Mouse (Mus musculus) spleen, embryonic (tissue): ENCODE results near the gene Smoc1.

Experiments used
- CTCF ChIA-PET: fragments of 350-600 bp; sonication (Branson Sonifier 250); formaldehyde crosslinking; loops from one replicate; lab custom pipeline; 2022; lab: Charles Lee

Smoc1 gene

DNA sequence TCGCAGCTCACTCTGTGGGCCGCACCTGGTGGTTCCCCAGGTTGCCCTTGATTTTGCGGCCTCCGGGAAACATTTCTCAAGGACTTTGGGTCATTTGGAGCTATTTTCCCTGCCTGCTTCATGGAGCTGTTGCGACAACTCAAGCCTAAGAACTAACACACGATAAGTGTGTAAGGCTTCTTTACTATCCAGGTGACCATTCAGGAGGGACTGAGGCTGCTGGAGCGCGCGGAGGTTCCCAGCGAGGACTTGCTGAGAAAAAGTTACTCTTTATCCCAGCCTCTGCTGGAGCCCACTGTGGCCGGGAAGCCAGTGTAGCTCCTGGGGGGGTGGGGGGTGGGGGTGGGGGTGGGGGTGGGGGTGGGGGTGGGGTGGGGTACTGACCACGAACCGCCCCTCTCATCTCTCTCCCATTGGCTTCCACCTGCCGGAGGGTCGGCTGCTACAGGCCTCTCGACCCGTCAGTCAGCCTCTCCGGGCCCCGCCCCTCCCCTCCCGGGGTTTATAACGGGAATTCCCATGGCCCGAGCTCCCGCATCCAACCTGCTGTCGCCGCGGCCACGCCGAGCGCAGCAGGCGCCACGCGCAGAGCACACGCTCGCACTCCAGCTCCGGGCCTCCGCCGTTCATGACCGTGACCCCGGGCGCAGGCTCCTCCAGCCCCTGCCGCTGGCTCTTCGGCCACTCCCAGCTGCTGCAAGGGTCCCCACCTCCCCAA, at the start of gene Smoc1:
Gene Smoc1, plus strand, starts transcription at position 532 of the 718 bp plus-strand sequence.
- CTCF ChIA-PET: no interaction called here

DNA sequence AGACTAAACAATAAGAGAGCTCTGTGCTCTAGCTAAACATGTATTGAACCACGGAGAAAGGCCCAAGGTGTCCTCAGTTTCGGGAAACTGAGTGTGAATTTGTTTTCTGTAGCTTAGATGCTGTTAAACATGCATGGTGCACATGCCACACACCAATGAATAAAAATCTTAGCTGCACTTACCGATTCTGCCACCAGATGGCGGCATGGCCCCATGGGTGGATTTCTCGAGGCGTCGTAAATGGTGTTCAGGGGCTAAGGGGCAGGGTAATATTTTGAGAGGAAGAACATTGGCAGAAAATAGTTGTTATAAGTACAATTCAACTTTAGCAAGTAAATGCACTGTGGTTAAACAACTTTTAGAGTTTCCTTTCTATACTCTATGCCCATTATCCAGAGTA, 44.3 kb upstream of the Smoc1 start:
- CTCF ChIA-PET: interaction anchor here (1.6 kb wide), 1 partner anchor 200 kb away, joined by 5 read pairs; no protein-coding TSS in a partner anchor

- CTCF ChIA-PET: no interaction called here
Measured at GRCm38 (mm10) chr12:80983695-80984094, 42.9 kb upstream of the Smoc1 start.

DNA sequence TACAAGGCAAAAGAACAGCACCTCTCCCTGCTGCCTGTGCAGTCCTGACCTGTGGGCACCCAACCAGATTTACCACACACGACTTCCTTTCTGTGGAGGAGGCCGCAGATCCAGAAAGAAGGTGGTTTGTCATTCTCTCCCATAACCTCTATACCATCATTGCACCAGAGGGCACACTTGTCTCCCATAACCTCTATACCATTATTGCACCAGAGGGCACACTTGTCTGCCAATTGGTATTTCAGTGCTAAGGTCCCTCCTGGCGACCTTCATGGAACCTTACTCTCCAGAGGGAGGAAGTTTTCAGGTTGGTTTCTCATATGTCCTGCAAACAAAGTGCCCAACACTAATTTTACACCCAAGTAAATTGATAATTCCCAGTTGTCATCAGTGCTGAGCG, 40.0 kb upstream of the Smoc1 start:
- CTCF ChIA-PET: no interaction called here

DNA sequence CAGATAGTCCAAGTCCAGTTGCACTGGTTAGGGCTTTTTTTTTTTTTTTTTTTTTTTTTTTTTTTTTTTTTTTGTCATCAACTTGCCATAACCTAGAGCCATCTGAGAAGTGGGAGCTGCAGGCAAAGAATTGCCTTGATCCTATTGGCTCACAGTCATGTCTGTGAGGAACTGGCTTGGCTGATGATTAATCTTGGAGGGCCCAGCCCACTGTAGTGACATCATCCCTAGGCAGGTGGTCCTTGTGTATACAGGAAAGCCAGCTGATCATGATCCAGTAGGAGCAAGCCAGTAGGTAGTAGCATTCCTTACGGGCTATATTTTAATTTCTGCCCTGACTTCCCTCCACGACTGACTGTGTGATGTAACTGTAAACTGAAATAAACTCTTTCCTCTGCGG, 38.3 kb upstream of the Smoc1 start:
- CTCF ChIA-PET: no interaction called here

GRCm38 (mm10) chr12:80990901-80991445, 35.6 kb upstream of the Smoc1 start:
- CTCF ChIA-PET: no interaction called here

DNA sequence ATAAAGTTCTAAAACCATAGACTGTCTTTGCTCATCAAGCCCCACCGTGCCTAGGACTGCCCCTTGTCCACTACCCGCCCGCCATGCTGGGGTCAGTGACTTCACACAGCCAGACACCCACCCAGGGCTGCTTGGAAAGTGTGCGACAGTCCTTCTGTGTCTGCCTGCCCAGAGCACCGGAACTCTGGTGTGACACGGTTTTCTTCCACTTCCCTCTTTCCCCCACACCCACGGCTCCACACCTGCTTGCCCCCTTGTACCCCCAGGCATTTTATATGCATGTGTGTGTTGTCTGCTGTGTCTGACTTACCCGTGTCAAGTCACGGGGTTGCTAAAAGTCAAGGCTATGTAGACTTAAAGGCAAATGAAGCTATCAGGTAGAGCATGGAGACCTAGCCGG, 34.8 kb upstream of the Smoc1 start:
- CTCF ChIA-PET: no interaction called here

DNA sequence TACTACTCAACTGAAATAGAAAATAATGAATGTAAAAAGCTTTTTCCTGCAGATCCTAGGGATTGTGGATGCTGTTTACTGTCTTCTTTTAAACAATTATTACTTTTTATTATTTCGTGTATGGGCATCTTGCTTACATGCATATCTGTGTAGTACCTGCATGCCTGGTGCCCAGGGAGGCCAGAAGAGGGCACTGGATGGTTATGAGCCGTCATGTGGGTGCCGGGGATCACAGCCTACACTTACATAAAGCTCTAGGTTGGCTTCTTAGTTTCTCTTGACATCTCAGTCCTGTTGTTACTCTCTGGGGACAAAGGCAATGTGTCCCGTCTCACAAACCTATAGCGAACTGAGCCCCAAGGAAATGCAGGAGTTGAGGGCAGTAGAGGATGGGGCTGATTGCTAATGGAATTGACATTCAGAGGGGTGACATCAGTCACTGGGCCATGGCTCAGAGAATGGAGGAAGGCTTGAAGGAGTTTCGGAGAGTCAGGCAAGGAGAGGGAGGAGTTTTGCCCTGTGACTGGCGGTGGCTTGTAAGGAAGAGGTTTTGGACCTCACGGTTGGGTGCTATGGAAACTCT, 34.0 kb upstream of the Smoc1 start:
- CTCF ChIA-PET: no interaction called here

GRCm38 (mm10) chr12:80993773-80994172, 32.8 kb upstream of the Smoc1 start:
- CTCF ChIA-PET: no interaction called here

DNA sequence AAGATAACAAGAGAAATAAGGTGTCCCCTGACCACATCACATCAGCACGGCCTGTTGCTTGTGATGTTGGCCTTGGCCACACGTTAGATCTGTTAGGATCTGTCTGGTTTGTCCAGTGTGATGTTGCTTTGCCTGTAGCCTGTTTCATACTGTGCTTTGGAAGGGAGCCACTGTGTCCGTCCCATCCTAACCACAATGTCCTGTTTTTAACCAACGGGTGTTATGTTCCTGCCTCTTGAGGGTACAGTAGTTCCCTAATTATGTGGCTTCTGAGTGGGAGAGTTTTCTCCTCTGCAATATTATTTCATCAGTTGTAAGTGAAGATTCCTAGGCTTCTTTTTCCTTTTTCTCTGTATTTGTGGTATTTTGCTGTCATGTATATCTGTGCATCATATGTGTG, 31.3 kb upstream of the Smoc1 start:
- CTCF ChIA-PET: no interaction called here

DNA sequence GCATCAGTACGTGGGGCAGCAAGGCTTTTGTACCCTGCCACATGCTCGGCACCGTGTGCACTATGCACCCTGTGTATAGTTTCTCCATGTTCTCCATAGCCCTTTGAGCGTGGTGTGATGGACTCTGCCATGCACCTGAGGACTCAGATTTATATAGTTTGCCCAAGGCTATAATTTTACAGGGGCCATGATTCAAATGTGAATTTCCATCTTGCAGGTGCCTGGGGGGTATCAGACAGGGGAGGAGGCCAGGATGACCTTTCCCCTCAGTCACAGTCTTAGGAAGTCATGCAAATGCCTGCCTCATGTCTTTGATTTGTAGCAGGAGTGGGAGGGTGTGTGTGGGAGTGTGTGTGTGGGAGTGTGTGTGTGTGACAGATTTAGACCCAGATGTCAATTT, 29.0 kb upstream of the Smoc1 start:
- CTCF ChIA-PET: interaction anchor here (0.6 kb wide), 1 partner anchor 160 kb away, joined by 8 read pairs; no protein-coding TSS in a partner anchor

- CTCF ChIA-PET: no interaction called here
Measured at GRCm38 (mm10) chr12:80998528-80999221, 27.9 kb upstream of the Smoc1 start.

GRCm38 (mm10) chr12:81000924-81001323, 25.7 kb upstream of the Smoc1 start:
- CTCF ChIA-PET: no interaction called here

DNA sequence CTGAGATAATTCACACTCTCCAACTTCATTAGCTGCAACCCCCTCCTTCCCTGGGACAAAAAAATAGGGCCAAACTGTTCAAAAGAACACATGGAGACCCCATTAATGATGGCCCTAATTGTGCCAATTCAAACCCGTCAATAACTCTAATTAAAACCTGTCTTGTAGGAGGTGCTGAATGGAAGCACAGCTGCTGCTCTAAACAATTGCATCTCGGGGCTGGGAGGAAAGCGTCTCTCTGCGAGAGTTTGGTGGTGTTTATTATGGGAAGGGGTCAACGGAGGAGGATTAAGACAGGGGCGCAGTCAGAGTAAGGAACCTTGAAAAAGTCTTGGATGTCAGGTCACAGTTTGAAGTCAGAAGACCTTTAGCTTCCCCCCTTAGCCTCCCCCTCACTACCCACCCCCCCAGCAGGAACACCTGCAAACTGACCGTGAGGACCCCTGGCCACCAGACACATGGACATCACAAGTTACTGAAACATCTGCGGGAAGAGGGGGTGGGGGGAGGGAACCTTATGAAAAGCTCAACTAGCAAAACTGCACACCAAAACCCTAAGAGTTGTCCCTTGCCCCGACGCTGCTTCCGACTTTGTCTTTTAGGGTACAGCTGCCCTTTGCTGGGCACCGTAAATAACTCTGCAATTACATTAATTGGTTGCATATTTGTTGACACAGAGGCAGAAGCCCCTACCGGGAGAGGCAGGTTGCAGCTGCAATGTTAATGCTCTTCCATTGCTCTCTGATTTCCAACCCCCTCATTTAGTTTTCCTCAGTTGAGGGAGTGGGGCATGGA, 23.6 kb upstream of the Smoc1 start:
- CTCF ChIA-PET: interaction anchor here (0.7 kb wide), 1 partner anchor 401 kb away, joined by 6 read pairs; no protein-coding TSS in a partner anchor

- CTCF ChIA-PET: no interaction called here
Measured at GRCm38 (mm10) chr12:81009813-81010212, 16.8 kb upstream of the Smoc1 start.

- CTCF ChIA-PET: no interaction called here
Measured at GRCm38 (mm10) chr12:81011994-81012393, 14.6 kb upstream of the Smoc1 start.

GRCm38 (mm10) chr12:81013496-81013895, 13.1 kb upstream of the Smoc1 start:
- CTCF ChIA-PET: no interaction called here

GRCm38 (mm10) chr12:81017624-81018023, 9.0 kb upstream of the Smoc1 start:
- CTCF ChIA-PET: no interaction called here

DNA sequence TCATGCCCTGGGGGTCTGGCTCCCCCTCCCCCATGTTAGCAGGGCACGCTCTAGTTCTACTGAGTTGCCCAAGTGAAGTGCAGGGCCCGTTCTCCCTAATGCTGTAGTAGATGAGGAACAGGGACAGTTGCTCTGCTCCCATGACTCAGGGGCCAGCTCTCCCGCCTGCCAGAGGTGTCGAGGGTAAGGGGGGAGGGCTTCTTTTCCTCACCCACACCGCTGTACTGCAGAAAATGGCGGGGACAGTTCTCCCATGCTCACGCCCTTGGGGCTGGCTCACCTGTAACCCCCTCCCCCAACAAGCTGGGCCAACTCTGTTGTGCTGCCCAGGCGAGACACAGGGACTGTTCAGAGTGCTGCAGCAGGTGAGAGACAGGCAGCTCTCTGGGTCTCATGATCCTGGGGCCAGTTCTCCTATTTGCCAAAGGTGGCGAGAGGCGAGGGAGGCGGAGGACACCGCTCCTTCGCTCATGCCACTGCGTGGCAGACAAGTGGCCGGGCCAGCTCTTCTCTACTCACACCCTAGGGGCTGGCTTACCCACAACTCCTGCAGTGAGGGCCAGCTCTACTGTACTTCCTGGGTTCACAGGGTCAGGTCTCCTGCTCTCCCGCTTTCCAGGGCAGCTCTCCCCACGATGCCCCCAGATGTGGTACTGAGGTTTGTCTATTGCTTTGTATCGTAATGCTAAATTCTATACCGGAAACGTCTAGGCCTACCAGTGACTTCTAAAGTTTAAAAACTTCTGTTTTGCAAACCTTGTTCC, 7.9 kb upstream of the Smoc1 start:
- CTCF ChIA-PET: no interaction called here

DNA sequence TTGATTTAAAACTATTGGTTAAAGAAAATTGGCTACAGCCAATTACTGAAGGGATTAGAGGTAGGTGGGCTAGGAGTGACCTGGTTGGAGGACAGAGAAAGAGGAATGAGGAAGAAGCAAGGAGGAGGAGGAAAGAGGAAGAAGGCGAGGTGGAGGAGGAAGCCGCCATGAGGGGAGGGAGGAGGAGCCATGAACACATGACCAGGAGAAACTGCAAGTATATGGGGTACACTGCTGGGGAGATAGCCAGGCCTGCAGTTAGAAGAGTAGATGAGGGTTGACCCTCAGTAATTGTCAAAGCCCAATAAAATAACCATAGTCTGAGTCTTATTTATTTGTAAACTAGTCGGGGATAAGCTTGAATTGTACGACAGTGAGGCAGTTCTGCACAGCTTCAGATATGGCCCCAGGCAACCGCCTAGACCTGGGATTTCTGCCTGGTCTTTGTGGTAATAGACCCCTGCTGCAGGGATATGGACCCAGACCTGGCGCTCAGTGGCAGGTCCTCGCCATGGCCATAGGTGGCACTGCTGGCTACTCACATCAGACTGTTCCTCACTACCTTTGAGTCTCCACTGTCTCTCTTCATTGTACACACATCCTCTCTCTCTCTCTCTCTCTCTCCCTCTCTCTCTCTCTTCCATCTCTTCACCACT, 7.2 kb upstream of the Smoc1 start:
- CTCF ChIA-PET: no interaction called here
